Mouse (Mus musculus) hindbrain, embryonic 16.5 days (tissue): ENCODE measurements at regions not wholly inside any gene's neighbourhood (a gene's known extent, or its start where the extent isn't known, plus 50 kb on each side); places are given as distances from the start of the nearest gene placed in this dataset.
"Not testable (repeated sequence)": the region's sequence is repeated elsewhere in the genome, so short reads cannot be mapped to it uniquely, and the experiment has no call there.

Source experiments
- ATAC-seq: fragments of 200-750 bp; cut with Nextera tagmentation; 2 replicates; pipeline ENCODE4 v1.8.0; 2017; ENCODE audit warnings: moderate TSS enrichment, moderate library complexity
- H3K27ac ChIP-seq: fragments of 300-500 bp; sonication (generic); 2 replicates; pipeline ENCODE4 v1.5.1; 2014; ENCODE audit warnings: low read depth, mild to moderate bottlenecking, control low read depth, low read length, moderate library complexity
- H3K27me3 ChIP-seq: fragments of 300-500 bp; sonication (generic); replicated peaks from 2 replicates; pipeline ENCODE4 v1.6.1; 2014; ENCODE audit warnings: low read length; ENCODE audit not compliant: control insufficient read depth, insufficient read depth
- H3K36me3 ChIP-seq: fragments of 300-500 bp; sonication (generic); 2 replicates; pipeline ENCODE4 v1.6.1; 2014; ENCODE audit warnings: mild to moderate bottlenecking, low read length, moderate library complexity, mixed read lengths; ENCODE audit not compliant: control insufficient read depth, insufficient read depth
- H3K4me1 ChIP-seq: fragments of 300-500 bp; sonication (generic); 2 replicates; pipeline ENCODE4 v1.6.1; 2014; ENCODE audit warnings: low read depth, low read length; ENCODE audit not compliant: control insufficient read depth, insufficient read depth
- H3K4me2 ChIP-seq: fragments of 300-500 bp; sonication (generic); 2 replicates; pipeline ENCODE4 v1.6.1; 2014; ENCODE audit warnings: mild to moderate bottlenecking, low read length, control low read depth, moderate library complexity
- H3K4me3 ChIP-seq: fragments of 300-500 bp; sonication (generic); 2 replicates; pipeline ENCODE4 v1.5.1; 2014; ENCODE audit warnings: mild to moderate bottlenecking, low read length, control low read depth, moderate library complexity
- H3K9ac ChIP-seq: fragments of 300-500 bp; sonication (generic); 2 replicates; pipeline ENCODE4 v1.6.1; 2014; ENCODE audit warnings: low read depth, mild to moderate bottlenecking, control low read depth, low read length, moderate library complexity
- H3K9me3 ChIP-seq: fragments of 300-500 bp; sonication (generic); 2 replicates; pipeline ENCODE4 v1.6.1; 2014; ENCODE audit warnings: mild to moderate bottlenecking, low read length, moderate library complexity; ENCODE audit not compliant: control insufficient read depth
- WGBS: fragments of 180-500 bp; shearing (Covaris S2); extraction: QIAGEN DNeasy Blood & Tissue Kit; methylation state at CpG from one replicate; pipeline ENCODE4 v1.1.7; 2014; 5-methylcytosine and 5-hydroxymethylcytosine counted together

- no peaks in the 10 kb centered on the region for H3K4me1 ChIP-seq
- H3K9ac ChIP-seq: no peak overlapping the region
- no peak overlapping the region for H3K4me3 ChIP-seq
- no peaks in the 10 kb centered on the region for H3K27me3 ChIP-seq
- H3K4me2 ChIP-seq: no peak overlapping the region
- no peaks in the 10 kb centered on the region for H3K36me3 ChIP-seq
- H3K27ac ChIP-seq: no peak overlapping the region
- 21% methylated on average over 2 of the region's 2 CpGs for WGBS
- H3K9me3 ChIP-seq: no peaks in the 10 kb centered on the region
- no peak for ATAC-seq
These were observed 140.3 kb downstream of the Scg2 start for GRCm38 (mm10) chr1:79299639-79300038.

DNA sequence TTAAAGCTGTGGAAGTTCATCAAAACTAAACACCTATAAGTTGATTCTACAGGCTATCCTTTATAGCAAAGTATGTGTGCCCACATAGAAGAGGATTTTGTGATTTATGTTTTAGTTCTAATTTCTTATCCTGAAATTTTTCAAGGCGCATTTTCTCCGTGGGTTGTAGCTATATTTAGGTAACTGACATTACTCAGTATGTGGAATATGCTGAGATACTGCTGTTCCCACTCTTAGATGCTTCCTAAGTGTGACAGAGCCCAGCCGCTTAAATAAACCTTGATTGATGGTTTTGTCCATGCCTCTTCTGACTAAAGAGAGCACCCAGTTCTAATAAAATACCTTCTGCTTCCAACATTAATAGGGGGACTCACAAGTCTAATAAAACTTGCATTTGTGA, 180.2 kb downstream of the Scg2 start:
- Histone ChIP-seq H3K27me3 (no peaks in the 10 kb centered on the region), H3K9me3 (no peaks in the 10 kb centered on the region), H3K27ac (no peak overlapping the region), H3K4me1 (no peaks in the 10 kb centered on the region), H3K4me3 (no peak overlapping the region), H3K9ac (no peak overlapping the region), H3K36me3 (no peaks in the 10 kb centered on the region), H3K4me2 (no peak overlapping the region)
- ATAC-seq: no peak
- WGBS: 70% methylated on average over 3 of the region's 3 CpGs

GRCm38 (mm10) chr1:79212970-79213369, 226.9 kb downstream of the Scg2 start:
- WGBS: 86% methylated on average over 4 of the region's 4 CpGs
- Histone ChIP-seq H3K4me2 (no peak overlapping the region), H3K27me3 (no peaks in the 10 kb centered on the region), H3K9me3 (no peaks in the 10 kb centered on the region), H3K9ac (no peak overlapping the region), H3K36me3 (no peaks in the 10 kb centered on the region), H3K4me3 (no peak overlapping the region), H3K27ac (no peak overlapping the region), H3K4me1 (no peaks in the 10 kb centered on the region)
- ATAC-seq: no peak

DNA sequence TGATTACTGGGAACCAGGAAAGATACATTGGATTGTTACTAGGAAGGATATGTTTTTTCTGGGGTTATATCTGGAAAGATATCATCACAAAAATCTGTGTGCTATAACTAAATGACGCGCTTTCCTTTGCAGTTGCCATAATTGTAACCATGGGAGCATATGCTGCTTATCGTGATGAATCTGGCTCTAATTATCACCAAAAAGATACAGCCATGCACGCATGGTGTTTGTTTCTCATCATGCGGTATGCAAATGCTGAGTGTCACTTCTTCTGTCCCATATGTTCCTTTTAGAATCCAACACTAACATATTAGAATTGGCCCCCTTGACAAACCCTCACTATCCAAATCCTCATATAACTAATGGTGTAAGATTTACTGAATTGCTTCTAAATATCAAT, 227.4 kb downstream of the Scg2 start:
- H3K27ac ChIP-seq: no peak overlapping the region
- no peaks in the 10 kb centered on the region for H3K27me3 ChIP-seq
- 75% methylated on average over 5 of the region's 5 CpGs for WGBS
- H3K4me1 ChIP-seq: no peaks in the 10 kb centered on the region
- no peak overlapping the region for H3K4me2 ChIP-seq
- ATAC-seq: no peak
- H3K4me3 ChIP-seq: no peak overlapping the region
- H3K9ac ChIP-seq: no peak overlapping the region
- H3K36me3 ChIP-seq: no peaks in the 10 kb centered on the region
- H3K9me3 ChIP-seq: no peaks in the 10 kb centered on the region

- not testable (repeated sequence) for ATAC-seq, H3K27me3 ChIP-seq, H3K36me3 ChIP-seq, H3K4me3 ChIP-seq, H3K9me3 ChIP-seq, H3K4me1 ChIP-seq, H3K4me2 ChIP-seq, H3K9ac ChIP-seq, H3K27ac ChIP-seq
- 98% methylated on average over 1 of the region's 1 CpGs for WGBS
These were observed 227.9 kb downstream of the Scg2 start for GRCm38 (mm10) chr1:79211981-79212380.

DNA sequence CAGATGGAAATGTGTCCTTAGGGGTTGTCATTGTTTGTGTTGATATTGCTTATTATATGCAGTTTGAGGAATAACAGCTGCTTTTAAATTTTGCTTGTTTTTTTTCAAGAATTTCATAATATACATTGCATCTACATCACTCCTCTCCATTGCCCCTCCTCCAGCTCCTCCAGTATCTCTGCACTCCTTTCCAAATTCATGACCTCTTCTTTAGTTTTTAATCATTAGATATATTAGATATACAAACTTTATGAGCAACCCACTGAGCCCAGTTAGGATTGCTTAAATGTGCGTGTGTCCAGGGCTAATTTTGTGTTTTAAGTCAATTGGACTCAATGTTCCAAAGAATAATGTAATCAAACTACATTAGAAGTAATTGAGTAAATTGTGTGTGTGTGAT, 232.7 kb downstream of the Scg2 start:
- H3K9ac ChIP-seq: no peak overlapping the region
- H3K36me3 ChIP-seq: no peaks in the 10 kb centered on the region
- H3K4me2 ChIP-seq: no peak overlapping the region
- 63% methylated on average over 1 of the region's 1 CpGs for WGBS
- H3K9me3 ChIP-seq: no peaks in the 10 kb centered on the region
- no peak for ATAC-seq
- H3K4me3 ChIP-seq: no peak overlapping the region
- H3K27ac ChIP-seq: no peak overlapping the region
- no peaks in the 10 kb centered on the region for H3K27me3 ChIP-seq
- no peaks in the 10 kb centered on the region for H3K4me1 ChIP-seq

- H3K27ac ChIP-seq: no peak overlapping the region
- H3K9me3 ChIP-seq: no peaks in the 10 kb centered on the region
- H3K4me3 ChIP-seq: no peak overlapping the region
- no peaks in the 10 kb centered on the region for H3K36me3 ChIP-seq
- H3K4me2 ChIP-seq: no peak overlapping the region
- no peaks in the 10 kb centered on the region for H3K4me1 ChIP-seq
- H3K9ac ChIP-seq: no peak overlapping the region
- WGBS: 95% methylated on average over 3 of the region's 3 CpGs
- ATAC-seq: no peak
- no peaks in the 10 kb centered on the region for H3K27me3 ChIP-seq
These were observed 242.2 kb downstream of the Scg2 start for GRCm38 (mm10) chr1:79197682-79198081.

GRCm38 (mm10) chr1:79191031-79191430, 248.9 kb downstream of the Scg2 start:
- H3K9ac ChIP-seq: no peak overlapping the region
- no peak overlapping the region for H3K4me3 ChIP-seq
- no peaks in the 10 kb centered on the region for H3K9me3 ChIP-seq
- H3K4me2 ChIP-seq: no peak overlapping the region
- H3K36me3 ChIP-seq: no peaks in the 10 kb centered on the region
- H3K27ac ChIP-seq: no peak overlapping the region
- no peaks in the 10 kb centered on the region for H3K27me3 ChIP-seq
- WGBS: 86% methylated on average over 3 of the region's 3 CpGs
- H3K4me1 ChIP-seq: no peaks in the 10 kb centered on the region
- no peak for ATAC-seq

DNA sequence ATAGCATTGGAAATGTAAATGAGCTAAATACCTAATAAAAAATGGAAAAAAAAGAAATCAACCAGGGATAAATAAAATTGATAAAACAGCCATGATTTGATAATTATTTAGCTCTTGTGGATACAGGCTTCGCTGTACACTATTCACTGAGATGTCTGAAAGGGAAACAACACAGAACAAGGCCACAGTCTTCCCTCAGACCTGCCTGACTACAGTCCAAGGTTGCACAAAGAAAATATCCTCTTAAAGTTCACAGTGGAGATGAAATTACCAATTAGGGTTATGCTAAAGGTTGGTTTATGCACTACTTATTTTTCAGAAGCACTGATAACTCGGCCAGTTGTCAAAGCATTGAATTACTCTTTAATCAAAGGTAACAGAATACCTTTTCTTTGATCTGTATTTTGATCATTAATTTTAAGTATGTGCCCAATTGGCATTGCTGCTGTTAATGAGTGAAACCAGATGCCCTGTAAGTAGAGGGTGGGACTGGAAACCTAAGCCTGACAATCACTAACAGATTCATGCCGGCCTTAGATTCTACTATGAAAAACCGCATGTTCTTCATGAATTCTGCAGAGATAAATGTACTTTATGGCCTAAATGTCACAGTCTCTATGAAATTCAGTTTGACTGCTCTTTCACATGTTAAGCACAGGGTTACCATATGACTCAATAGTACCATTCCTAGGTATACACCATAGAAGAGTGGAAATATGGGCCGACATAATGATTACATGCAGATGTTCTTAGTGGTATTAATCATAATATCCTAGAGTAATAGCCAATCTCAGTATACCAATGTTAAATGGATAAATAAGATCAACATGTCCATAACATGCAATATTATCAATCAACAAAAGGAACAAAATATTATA, 256.1 kb downstream of the Scg2 start:
- no peak overlapping the region for H3K4me3 ChIP-seq
- 96% methylated on average over 5 of the region's 5 CpGs for WGBS
- no peak for ATAC-seq
- H3K9ac ChIP-seq: no peak overlapping the region
- no peaks in the 10 kb centered on the region for H3K4me1 ChIP-seq
- H3K27me3 ChIP-seq: no peaks in the 10 kb centered on the region
- no peak overlapping the region for H3K27ac ChIP-seq
- no peak overlapping the region for H3K4me2 ChIP-seq
- H3K9me3 ChIP-seq: no peaks in the 10 kb centered on the region
- H3K36me3 ChIP-seq: no peaks in the 10 kb centered on the region
